Mouse (Mus musculus): Measurements from ENCODE around the gene Gm128. TPM values are rescaled to one million over a fixed set of nuclear protein-coding genes. Genes with fewer than 3 reads are reported as not detected.

The Gm128 gene
- polyA plus RNA-seq (2012; rRNA removed), result 0.23 and 0.25 TPM in 2 replicates

DNA sequence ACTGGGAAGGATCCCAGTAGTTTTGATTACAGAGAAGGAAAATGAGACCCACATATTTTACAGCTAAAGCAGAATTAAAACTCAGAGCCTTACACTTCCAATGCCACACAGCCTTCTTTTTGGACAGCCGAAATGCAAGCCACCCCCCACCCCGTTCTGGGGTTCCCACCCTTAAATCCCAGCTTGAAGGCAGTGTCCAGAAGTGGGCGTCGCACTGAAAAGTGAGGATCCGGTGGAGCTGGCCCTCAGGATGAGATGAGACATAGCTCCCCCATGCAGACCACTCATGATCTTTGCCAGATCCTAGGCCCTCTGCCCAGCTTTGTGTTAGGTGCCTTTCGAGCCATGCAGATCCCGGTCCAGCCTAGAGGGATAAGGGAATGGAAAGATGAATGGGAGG, at the start of gene Gm128:
TSS of gene Gm128 (minus strand) at position 101 of the 400 bp plus-strand sequence.
- peaks cover 4% of the 10 kb centered on the region; the same call in 1 of the 2 replicates for H3K4me1 ChIP-seq (ENCODE audit: control insufficient read depth, insufficient read depth, low read length)
- TF ChIP-seq POLR2A (IDR thresholded peaks at IDR 0.05; ENCODE audit: extremely low read depth, insufficient read depth, low read length), result no peak
- no peak for TF ChIP-seq CTCF (IDR thresholded peaks at IDR 0.05; ENCODE audit: extremely low read depth, insufficient read depth, low read length)
- no peak within 1 kb of the TSS for H3K27ac ChIP-seq (ENCODE audit: insufficient read depth, low read length)
- no peak within 1 kb of the TSS for H3K4me3 ChIP-seq (ENCODE audit: insufficient read depth, low read length)

DNA sequence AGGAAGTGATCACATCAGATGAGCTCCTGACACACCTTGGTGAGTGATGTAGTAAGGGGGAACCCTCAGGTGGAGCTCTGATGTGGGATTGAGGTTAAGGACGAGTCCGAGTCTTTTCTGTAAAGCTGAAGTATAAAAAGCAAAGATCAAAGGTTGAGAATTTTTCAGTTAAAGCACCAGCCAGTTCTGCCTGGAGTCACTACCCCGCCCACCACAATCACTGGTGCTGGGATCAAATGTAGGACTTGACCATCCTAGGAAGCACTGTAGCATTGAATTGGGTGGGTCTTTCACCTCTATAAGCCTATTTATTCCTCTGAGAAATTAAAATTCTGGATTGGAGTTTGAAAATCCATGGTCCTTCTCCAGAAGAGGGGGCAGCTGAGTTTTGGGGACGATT, 49.6 kb upstream of the Gm128 start:
- H3K4me1 ChIP-seq (ENCODE audit: control insufficient read depth, insufficient read depth, low read length), result no peaks in the 10 kb centered on the region
- H3K4me3 ChIP-seq (ENCODE audit: insufficient read depth, low read length), result no peak overlapping the region
- H3K27ac ChIP-seq (ENCODE audit: insufficient read depth, low read length), result no peak overlapping the region
- TF ChIP-seq POLR2A (IDR thresholded peaks at IDR 0.05; ENCODE audit: extremely low read depth, insufficient read depth, low read length) (no peak), CTCF (IDR thresholded peaks at IDR 0.05; ENCODE audit: extremely low read depth, insufficient read depth, low read length) (no peak)

DNA sequence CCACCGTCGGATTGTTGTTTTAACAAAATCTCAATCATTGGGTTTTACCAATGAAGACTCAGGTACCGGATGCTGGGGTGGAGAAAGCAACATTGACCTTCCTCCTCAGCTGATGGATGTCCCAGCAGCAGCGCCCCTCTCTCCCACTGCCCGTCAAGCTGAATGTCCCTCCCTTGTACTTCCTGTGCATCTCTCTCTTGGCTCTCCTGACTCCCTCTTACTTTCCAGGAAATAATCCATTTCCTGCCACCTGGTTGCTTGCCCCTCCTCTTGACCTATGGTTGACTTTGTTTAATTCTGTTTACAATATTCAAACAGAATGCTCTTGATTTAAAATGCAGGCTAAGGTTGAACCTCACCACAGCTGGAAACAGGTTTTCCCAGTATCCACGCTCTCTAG, 48.8 kb upstream of the Gm128 start:
- Histone ChIP-seq H3K4me3 (ENCODE audit: insufficient read depth, low read length) (no peak overlapping the region), H3K4me1 (ENCODE audit: control insufficient read depth, insufficient read depth, low read length) (no peaks in the 10 kb centered on the region), H3K27ac (ENCODE audit: insufficient read depth, low read length) (no peak overlapping the region)
- TF ChIP-seq POLR2A (IDR thresholded peaks at IDR 0.05; ENCODE audit: extremely low read depth, insufficient read depth, low read length) (no peak), CTCF (IDR thresholded peaks at IDR 0.05; ENCODE audit: extremely low read depth, insufficient read depth, low read length) (no peak)

DNA sequence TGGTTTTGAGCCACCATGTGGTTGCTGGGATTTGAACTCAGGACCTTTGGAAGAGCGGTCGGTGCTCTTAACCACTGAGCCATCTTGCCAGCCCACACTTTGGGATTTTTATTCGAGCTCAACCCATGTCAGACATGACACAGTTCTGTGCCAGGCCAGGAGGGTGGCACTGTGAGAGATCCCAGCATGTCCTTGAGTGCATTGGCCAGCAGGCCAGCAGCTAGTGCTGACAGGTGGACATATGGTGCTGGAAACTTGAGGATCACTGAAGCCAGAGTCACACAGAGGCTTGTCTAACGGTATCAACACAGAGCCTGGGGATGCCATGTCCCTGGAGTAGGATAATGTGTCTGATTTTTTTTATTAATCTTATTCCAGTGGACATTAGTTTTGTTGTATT, 48.0 kb upstream of the Gm128 start:
- no peaks in the 10 kb centered on the region for H3K4me1 ChIP-seq (ENCODE audit: control insufficient read depth, insufficient read depth, low read length)
- H3K4me3 ChIP-seq (ENCODE audit: insufficient read depth, low read length), result no peak overlapping the region
- TF ChIP-seq POLR2A (IDR thresholded peaks at IDR 0.05; ENCODE audit: extremely low read depth, insufficient read depth, low read length), result no peak
- TF ChIP-seq CTCF (IDR thresholded peaks at IDR 0.05; ENCODE audit: extremely low read depth, insufficient read depth, low read length), result no peak
- no peak overlapping the region for H3K27ac ChIP-seq (ENCODE audit: insufficient read depth, low read length)

DNA sequence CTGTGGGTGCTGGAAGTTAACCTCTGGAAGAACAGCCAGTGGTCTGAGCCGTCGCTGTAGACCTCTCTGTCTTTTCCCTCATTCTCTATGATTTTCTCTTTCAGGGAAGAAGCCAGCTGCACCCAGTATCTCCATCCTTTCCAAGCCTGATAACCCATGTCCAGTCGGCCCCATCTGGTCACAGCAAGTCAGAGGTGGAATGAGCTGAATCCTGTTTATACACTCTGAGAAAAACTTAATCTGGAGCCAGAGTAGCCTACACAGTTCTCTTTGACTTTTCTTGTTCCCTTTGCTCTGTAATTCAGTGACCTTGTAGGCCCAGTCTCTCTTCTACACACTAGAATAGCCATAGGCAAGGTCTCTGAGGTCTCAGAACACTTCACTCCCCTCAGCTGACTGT, 46.1 kb upstream of the Gm128 start:
- no peak for TF ChIP-seq CTCF (IDR thresholded peaks at IDR 0.05; ENCODE audit: extremely low read depth, insufficient read depth, low read length)
- TF ChIP-seq POLR2A (IDR thresholded peaks at IDR 0.05; ENCODE audit: extremely low read depth, insufficient read depth, low read length), result no peak

DNA sequence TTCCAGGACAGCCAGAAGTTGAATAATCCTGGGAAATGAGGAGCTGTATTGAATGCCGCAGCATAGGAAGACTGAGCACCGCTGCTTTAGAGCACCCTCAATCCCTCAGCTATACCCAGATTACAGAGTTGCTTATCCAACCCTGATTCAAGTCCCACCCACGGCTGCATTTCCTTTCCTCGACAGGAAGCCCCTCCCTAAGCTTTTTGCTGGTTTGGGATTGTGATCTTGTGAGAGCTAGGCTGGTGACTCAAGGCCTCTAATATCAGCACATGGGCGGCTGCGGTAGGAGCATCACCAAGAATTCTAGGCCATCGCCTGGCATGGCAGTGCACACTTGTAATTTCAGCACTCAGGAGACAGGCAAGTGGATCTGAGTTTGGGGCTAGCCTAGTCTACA, 45.1 kb upstream of the Gm128 start:
- TF ChIP-seq POLR2A (IDR thresholded peaks at IDR 0.05; ENCODE audit: extremely low read depth, insufficient read depth, low read length) (no peak), CTCF (IDR thresholded peaks at IDR 0.05; ENCODE audit: extremely low read depth, insufficient read depth, low read length) (no peak)
- Histone ChIP-seq H3K4me3 (ENCODE audit: insufficient read depth, low read length) (no peak overlapping the region), H3K4me1 (ENCODE audit: control insufficient read depth, insufficient read depth, low read length) (peaks cover 3% of the 10 kb centered on the region), H3K27ac (ENCODE audit: insufficient read depth, low read length) (no peak overlapping the region)

More for the DNA sequence above, 46.1 kb upstream of the Gm128 start:
- Histone ChIP-seq H3K27ac (ENCODE audit: insufficient read depth, low read length) (no peak overlapping the region), H3K4me3 (ENCODE audit: insufficient read depth, low read length) (no peak overlapping the region), H3K4me1 (ENCODE audit: control insufficient read depth, insufficient read depth, low read length) (peaks cover 3% of the 10 kb centered on the region)

DNA sequence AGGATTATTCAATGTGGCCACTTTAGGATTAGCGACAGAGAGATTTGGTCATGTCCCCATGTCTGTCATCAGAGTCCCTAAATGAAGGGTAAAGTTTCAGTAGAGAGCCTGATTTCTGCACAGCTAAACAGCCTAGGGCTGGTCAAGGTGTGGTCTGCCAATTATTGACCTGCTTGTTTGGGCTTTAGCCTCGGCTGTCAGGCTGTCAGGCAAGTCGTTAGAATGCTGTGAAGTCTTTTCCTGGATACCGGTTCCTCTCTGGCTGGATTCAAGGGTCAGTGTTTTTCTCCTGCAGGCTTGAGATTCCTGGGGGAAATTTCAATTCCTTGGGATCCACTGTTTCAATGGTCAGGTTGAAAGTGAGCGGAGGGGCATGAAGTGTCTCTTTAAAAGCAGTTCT, 44.6 kb upstream of the Gm128 start:
- TF ChIP-seq CTCF (IDR thresholded peaks at IDR 0.05; ENCODE audit: extremely low read depth, insufficient read depth, low read length) (no peak), POLR2A (IDR thresholded peaks at IDR 0.05; ENCODE audit: extremely low read depth, insufficient read depth, low read length) (no peak)
- H3K4me1 ChIP-seq (ENCODE audit: control insufficient read depth, insufficient read depth, low read length), result peaks cover 3% of the 10 kb centered on the region
- H3K27ac ChIP-seq (ENCODE audit: insufficient read depth, low read length), result no peak overlapping the region
- H3K4me3 ChIP-seq (ENCODE audit: insufficient read depth, low read length), result no peak overlapping the region

DNA sequence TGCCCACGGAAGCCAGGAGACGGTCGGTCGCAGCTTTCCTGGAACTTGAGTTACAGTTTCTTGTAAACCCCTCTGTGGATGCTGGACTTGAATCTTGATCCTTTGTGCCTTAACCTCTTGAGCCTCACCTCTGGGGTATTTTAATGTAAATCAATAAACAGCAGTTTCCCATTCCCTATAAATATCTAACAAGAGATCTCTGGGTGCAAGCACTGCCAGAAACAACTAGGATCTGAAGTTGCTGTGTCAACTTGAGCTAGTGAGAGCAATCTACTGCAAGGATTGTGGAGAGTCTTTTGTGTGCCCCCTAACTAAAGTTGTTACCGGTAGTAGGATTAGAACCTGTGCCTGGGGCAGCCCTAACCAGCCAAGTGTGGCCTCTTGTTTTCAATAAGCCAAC, 44.0 kb upstream of the Gm128 start:
- no peak overlapping the region for H3K27ac ChIP-seq (ENCODE audit: insufficient read depth, low read length)
- H3K4me3 ChIP-seq (ENCODE audit: insufficient read depth, low read length), result no peak overlapping the region

DNA sequence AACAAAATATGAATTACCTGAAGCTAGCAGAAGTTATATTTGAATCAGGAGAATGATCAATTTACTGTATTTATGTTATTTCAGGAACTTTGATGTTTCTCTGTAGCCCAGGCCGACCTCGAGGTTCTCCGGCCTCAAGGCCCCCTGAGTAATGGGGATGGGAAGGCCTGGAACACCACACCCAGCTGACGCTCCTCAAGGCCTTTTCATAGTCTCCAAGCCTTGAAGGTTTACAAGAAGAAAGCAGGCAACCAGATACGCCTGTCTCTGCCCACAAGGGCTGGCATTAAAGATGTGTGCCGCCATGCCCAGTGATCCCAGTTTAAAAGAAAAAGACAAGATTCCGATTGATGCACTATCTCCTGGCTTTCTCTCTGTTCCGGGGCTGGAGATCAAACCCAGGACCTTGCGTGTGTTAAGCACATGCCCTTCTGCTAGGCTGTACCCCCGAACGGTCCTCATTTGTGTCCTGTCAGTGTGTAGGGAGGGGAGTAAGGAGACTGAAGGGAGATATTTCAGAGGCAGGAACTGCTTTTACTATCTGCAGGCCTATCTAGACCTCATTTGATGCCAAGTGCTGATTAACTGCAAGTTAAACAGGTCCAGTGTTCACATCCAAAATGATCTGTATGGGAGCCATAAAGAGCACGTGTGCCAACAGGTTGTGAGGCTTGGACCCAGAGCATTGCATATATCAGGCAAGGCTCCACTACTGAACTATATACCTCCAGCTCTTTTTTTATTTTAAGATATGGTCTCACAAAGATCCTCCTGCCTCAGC, 43.3 kb upstream of the Gm128 start:
- TF ChIP-seq CTCF (IDR thresholded peaks at IDR 0.05; ENCODE audit: extremely low read depth, insufficient read depth, low read length), result no peak
- no peak for TF ChIP-seq POLR2A (IDR thresholded peaks at IDR 0.05; ENCODE audit: extremely low read depth, insufficient read depth, low read length)
- Histone ChIP-seq H3K4me3 (ENCODE audit: insufficient read depth, low read length) (no peak overlapping the region; the same call in 1 of the 2 replicates), H3K4me1 (ENCODE audit: control insufficient read depth, insufficient read depth, low read length) (peaks cover 3% of the 10 kb centered on the region), H3K27ac (ENCODE audit: insufficient read depth, low read length) (no peak overlapping the region)

More for the DNA sequence above, 44.0 kb upstream of the Gm128 start:
- H3K4me1 ChIP-seq (ENCODE audit: control insufficient read depth, insufficient read depth, low read length), result peaks cover 3% of the 10 kb centered on the region
- no peak for TF ChIP-seq CTCF (IDR thresholded peaks at IDR 0.05; ENCODE audit: extremely low read depth, insufficient read depth, low read length)
- no peak for TF ChIP-seq POLR2A (IDR thresholded peaks at IDR 0.05; ENCODE audit: extremely low read depth, insufficient read depth, low read length)

DNA sequence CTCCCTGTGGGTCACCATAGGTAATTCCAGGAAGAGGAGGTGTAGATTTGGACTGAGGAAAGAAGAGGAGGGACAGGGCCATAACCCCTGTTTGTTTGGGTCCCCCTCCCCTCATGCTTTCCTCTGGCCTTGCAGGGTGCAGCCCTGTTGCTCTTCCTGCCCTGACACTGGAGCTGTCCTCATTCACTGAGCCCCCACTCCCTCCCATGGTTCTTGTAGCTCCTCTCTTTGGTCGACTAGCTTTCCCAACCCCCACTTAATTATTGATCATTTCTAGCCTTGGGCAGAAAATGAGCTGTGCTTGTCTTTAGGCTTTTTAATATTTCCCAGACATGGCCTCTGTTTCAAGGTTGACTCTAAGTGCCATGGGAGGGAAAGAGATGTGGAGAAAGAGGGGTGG, 42.7 kb upstream of the Gm128 start:
- peaks cover 3% of the 10 kb centered on the region for H3K4me1 ChIP-seq (ENCODE audit: control insufficient read depth, insufficient read depth, low read length)
- H3K27ac ChIP-seq (ENCODE audit: insufficient read depth, low read length), result no peak overlapping the region
- TF ChIP-seq CTCF (IDR thresholded peaks at IDR 0.05; ENCODE audit: extremely low read depth, insufficient read depth, low read length) (no peak), POLR2A (IDR thresholded peaks at IDR 0.05; ENCODE audit: extremely low read depth, insufficient read depth, low read length) (no peak)
- peak overlapping the region; percentile 44; the same call in 1 of the 2 replicates for H3K4me3 ChIP-seq (ENCODE audit: insufficient read depth, low read length)
